Comparison of ENCODE assay signal across 13 mouse cellular contexts in the genomic region with DNA sequence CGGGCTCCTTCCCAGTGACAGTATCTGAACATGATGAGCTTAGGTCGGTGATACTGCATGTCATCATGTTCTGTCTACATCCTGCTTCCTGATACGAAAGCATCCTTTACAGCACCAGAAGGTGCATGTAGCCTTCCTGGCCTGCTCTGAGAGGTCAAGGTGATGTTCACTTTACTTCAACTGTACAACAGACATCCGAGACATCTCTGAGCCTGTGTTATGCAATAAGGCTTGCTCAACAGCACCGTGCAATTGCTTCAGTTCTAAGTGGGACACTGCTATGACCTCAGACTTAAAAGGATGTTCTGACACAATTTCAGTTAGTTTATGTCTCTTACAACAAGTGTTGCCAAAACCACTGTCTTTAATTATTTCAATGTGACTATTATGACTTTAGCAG.
DNase-seq lines count a peak whose midpoint lies in the region; ATAC-seq lines count a peak whose summit lies in the region.
"Had no signal": no experiment of that assay in that cellular context is flagged by ENCODE, and none has a peak within 500 bp of the region (broad histone marks: within the 10 kb centered on the region; RNA-seq: fewer than 3 reads in every experiment).

No protein-coding gene starts in this region.

- H3K36me3 ChIP-seq in megakaryocyte, embryonic 14.5 days (replicated peaks; ENCODE audit: low read length) = peaks cover 76% of the 10 kb centered on the region

- H3K9me3 ChIP-seq in megakaryocyte, embryonic 14.5 days = peaks cover 12% of the 10 kb centered on the region
- H3K9me3 ChIP-seq: intestine, embryonic 15.5 days had no signal

- H3K4me1 ChIP-seq in megakaryocyte, embryonic 14.5 days = peaks cover 69% of the 10 kb centered on the region
- H3K4me1 ChIP-seq: forebrain, embryonic 10.5 days; intestine, embryonic 15.5 days; midbrain, embryonic 10.5 days had no signal

- no peaks in the 10 kb centered on the region for H3K27me3 ChIP-seq in megakaryocyte, embryonic 14.5 days (replicated peaks)
- H3K27me3 ChIP-seq: intestine, embryonic 15.5 days had no signal

- H3K4me3 ChIP-seq in megakaryocyte, embryonic 14.5 days (replicated peaks) = peak overlapping the region; percentile 24
- H3K4me3 ChIP-seq: forebrain, embryonic 10.5 days; intestine, embryonic 15.5 days; midbrain, embryonic 10.5 days had no signal

- peak; percentile 84 for ATAC-seq in granulocyte monocyte progenitor cell, adult 5-6 weeks (replicated peaks; ENCODE audit: poor library complexity, severe bottlenecking)
- ATAC-seq: intestine, embryonic 15.5 days had no signal

- peak; percentile 36 for DNase-seq in gastrocnemius, postnatal 25 days
- no peak for DNase-seq in gastrocnemius, postnatal 4 days (ENCODE audit: low spot score in 2 of 2)
- peak; percentile 88 for DNase-seq in adrenal gland, adult 2 months
- DNase-seq in urinary bladder, postnatal 25 days (ENCODE audit: low spot score) = no peak
- DNase-seq in cerebellum, postnatal 10 days = no peak
- DNase-seq in ovary, postnatal 14 days (ENCODE audit: low spot score) = no peak
- DNase-seq: left cerebral cortex, postnatal 4 days; spleen, adult 18-20 months had no signal

Comparison
In these comparisons a context has a peak if more than half of its experiments do, and no peak if none do; other contexts are left out.
1. DNase-seq: peak in gastrocnemius, postnatal 25 days (single experiment) and adrenal gland, adult 2 months (single experiment); none in gastrocnemius, postnatal 4 days (0 of 2), urinary bladder, postnatal 25 days (single experiment), cerebellum, postnatal 10 days (0 of 2) and ovary, postnatal 14 days (single experiment).